Mouse (Mus musculus) c-Kit-positive CD71-negative TER-119-negative erythroid progenitor cells, embryonic 14.5 days (primary cell): ENCODE results near the gene Pif1.
A peak's percentile ranks its signal among the peaks of the same experiment; 100 is the strongest.

Experiments used
- DNase-seq: peaks from one replicate; pipeline ENCODE4 v3.0.0-alpha.2; 2013; ENCODE audit warnings: low read depth

Pif1 gene

DNA sequence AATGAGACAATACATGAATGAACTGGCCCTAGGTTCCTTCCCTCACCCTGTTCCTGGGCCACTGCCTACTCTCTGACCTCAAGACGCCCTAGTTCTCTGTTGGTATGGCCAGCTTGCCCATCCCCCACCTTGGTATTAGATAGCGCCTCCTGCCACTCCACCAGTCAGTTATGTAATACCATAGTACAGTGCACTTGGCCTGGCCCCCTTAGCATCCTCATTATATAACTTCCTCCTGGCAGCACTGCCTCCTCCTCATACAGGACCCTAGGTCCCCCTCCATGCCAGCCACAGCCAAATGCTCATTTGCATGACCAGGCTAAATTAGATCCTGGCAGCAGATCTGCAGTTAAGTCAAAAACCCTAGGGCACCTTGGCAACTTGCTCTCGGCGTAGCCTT, 25.9 kb upstream of the Pif1 start:
- DNase-seq = no peak

DNA sequence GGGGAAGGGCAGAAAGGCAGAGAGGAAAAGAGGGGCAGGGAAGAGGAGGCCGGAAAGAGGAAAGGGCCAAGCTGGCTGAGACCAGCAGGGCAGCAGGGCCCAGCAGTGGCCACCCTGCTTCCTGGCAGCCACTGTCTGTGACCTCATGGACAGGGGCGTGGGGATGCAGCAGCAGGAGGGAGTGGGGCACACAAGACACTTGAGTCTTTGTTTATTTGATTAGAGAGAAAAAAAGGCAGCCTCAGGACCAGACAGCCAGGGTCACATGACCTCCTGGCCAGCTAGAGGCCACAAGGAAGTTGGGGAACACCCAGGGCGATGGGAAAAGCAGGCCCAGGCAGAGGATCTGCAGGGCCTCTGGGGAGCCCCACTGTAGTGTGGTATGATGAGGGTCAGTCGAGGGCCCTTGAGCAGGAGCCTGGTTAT, 24.9 kb upstream of the Pif1 start:
- no peak for DNase-seq

DNA sequence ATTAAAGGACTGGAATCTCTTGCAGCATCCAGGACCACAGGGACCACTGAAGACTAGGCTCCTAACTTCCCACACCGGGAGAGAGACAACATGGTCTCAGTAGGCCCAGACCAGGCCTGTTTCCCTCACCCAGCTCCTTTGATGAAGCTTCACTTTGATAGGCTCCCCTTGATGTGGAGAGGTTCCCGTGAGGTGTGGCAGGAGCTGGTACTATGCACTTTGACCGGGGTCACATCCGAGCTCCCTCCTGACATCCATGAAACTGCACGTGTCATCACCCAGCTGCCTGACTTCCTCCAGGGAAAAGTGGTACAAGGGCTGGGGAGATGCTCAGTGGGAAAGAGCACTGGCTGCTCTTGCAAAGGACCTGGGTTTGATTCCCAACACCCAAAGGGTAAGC, 23.9 kb upstream of the Pif1 start:
- no peak for DNase-seq

DNA sequence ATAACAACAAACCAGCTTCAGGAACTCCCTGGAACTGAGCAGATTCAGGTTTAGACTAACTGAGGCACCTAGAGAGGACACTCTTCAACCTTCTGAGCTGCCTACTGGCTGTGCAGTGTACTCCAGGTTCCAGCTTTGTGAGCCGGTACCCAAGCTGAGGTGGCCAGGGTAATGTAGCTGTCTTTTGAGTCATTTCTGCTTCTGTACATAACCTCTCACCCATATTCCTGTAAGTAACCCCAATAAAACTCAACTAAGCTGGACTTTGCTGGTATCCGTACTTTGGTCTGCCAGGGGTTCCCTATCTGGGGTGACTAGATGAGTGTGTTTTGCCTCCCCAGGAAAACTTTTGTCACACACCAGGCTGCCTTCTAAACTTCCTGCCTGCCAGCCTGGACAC, 22.3 kb upstream of the Pif1 start:
- no peak for DNase-seq

DNA sequence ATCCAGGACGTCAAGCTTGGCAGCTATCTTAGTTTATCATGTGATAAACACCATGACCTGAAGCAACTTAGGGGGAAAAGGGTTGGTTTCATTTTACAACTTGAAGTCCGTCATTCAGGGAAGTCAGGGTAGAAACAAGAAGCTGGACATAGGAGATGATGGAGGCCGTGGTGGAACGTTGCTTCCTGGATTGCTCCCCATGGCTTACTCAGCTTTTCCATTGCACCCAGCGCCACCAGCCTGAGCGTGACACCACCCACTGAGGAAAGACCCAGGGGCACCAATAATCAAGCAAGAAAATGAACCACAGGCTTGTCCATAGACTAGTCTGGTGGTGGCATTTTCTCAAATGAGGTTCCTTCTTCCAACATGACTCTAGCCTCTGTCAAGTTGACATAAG, 18.2 kb upstream of the Pif1 start:
- DNase-seq = no peak

DNA sequence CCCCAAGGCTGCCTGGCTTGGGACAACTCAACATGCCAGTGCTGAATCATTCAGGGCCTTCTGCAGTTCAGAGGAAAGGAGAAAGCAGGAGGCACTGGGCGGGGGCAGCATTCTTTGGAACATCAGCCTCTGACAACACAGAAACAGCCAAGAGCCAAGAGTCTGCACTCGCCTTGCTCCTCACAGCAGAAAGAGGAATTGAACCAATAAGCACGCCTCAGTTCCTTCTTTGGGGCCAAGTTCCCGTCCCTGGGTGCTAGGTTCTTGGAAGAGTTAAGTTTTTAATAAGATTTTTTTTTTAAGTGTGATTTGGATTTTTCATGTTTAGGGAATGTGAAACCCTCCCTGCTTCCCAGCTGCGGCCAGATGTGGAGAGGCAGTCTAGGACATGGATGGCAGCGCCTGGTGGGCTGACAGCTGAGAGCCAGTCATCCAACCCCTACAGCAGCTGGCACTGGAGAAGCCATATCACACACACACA, 17.4 kb upstream of the Pif1 start:
- no peak for DNase-seq

DNA sequence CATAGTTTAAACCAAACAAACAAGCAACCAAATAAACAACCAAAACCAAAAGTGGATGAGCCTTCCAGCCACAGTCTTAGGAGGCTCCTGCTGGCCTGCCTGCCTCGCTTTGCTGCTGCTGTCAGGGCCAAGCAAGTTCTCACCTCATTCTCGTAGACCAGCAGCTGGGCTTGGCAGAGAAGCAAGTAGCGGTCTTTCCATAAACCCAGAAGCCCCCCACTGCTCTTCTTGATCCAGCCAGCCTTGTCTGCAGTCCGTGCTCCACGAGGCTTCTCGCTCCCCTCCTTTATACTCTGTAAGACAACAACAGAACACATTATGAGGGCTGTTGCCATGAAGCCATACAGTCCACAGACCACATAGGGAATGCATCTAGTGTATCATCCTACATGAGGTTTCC, 14.1 kb upstream of the Pif1 start:
- DNase-seq = no peak

DNA sequence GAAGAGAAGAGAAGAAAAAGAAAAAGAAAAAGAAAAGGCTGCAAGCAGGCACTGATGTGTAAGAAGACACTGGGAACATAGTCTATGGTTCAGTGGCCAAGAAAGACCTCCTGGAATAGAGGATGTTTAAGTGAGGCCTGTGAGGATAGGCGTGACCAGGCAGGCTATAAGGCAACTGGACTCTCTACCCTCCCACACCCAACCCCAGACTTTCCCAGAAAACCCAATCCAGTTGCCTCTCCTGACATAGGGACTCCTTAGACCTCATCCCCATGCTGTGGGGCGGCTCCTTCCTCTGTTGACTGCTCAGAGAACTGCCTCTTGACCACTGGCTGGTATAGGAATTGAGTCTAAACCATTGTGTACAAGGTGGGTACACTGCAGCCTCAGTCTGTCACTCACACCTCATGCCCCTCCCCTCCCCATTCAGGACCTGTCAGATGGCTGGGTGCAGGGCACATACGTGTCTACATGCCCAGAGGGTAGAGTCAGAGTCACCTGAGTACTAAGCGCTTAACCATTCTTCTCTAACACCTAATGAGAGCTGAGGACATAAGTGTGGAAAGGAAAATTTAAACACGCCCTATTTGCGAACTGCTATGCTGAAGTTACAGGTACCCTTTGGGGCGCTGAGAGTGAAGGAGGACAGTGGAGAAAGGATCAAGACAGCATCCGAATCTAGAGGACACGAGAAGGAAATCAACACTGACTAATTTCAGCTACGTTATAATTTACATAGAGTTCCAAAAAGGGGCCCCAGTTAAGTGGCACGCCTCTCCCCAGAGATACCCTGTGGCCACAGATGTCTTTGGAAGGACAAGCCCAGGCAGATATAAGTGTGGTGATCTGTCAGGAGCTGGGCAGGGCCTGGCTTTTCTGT, 12.2 kb upstream of the Pif1 start:
- no peak for DNase-seq

DNA sequence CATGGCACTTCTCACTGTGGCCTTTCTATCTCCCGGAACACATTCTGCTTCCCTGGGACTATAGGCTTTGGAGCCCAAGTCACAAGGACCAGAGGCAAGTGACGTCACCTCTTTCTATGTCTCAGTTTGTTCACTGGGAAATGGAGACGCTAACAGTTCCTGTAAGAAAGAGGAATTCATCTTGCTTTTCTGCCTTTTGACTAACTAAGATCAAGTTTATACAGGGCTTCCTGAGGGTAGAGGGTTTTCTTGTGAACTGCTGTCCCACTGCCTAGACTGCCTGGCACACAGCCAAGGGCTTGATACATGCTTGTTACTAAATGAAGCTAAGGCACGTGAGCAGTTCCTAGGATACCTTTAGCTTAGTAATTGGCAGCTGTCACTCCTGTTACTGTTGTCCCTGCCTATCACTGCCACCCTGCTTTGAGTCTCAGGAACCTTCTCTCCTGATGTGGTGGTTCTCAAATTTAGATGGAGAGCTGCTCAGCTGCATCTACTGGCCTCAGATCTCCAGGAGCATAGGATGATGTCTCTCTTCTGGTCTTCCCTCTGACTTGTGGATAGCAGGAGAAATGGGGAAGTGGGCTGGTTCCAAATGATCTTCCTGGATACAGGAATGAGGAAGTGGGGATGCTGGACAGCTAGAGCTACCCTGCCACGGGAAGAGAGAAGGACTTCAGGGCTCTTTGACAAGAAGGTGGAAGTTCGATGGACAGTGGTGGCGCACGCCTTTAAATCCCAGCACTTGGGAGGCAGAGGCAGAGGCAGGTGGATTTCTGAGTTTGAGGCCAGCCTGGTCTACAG, 11.4 kb upstream of the Pif1 start:
- DNase-seq = no peak

DNA sequence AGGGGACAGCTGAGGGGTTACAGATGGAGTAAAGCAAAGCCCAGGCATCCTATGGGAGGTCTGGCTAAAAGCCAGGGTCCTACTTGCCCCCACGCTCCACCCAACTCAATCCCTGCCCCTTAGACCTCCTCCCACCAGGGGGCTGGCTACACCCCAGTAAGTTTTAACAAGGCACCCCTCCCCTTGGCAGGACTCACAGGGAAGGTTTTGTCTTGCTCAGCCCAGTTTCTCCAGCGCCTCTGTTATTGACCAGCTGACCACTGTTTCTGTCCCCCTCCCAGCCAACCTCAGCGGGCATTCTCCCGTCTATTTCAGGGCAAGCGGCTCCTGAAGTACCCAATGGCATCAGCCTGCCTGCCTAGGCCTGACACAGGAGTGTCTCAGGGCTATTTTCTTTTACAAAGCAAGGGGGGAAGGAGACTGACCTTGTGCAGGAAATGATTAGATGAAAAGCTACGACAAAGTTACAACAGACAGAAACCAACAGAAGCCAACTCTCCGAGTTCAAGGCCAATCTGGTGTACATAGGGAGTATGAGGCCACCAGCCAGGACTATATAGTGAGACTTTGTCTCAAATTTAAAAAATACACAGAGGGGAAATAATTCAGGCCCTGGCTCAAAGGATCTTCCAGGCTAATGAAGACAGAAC, 10.0 kb upstream of the Pif1 start:
- no peak for DNase-seq

DNA sequence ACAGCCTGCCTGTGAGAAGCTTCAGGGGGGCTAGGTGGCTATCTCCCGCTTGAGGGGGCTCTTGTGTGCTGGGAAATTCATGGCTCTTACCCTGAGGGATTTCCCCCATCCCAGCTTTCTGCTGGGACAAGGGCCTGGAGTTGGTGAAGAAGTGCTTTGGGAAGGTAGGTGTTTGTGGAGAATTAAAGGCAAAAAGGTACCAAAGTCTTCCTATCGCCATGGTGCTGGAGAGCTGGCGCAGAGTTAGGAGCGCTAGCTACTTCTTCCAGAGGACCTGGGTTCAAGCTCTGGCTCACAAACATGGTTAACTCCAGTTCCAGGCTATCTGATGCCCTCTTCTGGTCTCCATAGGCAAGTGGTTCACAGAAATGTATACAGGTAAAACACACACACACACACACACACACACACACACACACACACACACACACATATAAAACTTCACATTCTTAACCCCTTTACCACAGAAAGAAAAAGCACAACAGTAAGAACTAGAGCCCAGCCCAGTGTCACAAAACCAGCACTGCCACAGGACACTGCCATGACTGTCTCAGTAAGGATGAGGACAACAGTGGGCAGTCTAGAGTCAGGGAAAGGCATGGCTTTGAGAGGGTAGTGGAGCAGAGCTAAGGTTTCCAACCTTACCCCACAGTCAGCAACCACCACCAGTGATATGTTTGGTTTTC, 9.3 kb upstream of the Pif1 start:
- no peak for DNase-seq

DNA sequence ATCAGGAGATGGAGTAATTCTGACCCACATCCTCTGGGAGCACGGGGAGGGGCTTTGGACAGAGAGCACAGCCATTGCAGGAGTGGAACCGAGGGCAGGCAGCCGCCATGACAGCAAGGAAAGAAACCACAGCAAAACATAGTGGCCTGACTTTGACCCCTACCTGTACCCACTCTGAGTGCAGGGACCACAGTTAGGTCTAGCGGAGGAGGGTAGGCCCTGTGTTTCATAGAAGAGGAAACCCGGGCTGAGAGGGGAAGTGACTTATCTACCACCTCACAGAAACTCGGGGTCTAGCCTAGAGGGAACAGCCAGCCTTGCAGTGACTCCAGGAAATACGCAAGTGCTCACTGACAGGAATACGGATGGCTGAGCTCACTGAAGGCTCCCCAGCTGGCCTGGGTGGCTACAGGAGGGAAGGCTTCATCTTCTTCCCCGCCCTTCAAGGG, 8.1 kb upstream of the Pif1 start:
- no peak for DNase-seq

DNA sequence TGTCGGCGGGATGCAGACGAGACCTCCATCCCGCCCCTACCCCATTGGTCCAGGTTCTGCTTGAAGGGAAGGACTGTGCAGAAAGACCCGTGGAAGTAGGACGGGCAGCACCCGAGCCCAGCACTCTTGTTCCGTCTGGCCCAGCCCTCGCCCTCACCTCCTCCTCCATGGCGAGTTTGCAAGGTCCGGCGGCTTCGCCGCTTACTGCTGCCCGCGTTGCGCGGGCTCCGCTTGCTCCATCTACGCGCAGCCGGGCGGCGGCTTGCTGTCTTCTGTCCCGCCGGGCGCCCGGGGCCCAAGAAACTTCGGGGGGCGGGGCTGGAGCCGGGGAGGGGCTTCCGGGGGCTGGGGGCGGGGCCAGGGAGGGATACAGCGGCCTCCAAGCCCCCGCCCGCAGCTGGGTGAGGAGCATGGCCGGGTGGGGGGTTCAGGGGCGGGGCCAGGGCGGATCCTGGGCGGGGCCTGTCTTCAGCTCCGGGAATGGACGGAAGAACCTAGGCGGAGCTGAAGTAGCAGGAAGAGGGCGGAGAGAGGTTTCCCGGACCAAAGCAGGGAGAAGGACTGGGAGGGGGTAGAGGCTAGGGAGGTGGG, 7.1 kb upstream of the Pif1 start, which contains the start of gene Plekho2:
TSS of gene Plekho2 (minus strand) at position 260 of the 591 bp plus-strand sequence.
- DNase-seq = peak; percentile 89

DNA sequence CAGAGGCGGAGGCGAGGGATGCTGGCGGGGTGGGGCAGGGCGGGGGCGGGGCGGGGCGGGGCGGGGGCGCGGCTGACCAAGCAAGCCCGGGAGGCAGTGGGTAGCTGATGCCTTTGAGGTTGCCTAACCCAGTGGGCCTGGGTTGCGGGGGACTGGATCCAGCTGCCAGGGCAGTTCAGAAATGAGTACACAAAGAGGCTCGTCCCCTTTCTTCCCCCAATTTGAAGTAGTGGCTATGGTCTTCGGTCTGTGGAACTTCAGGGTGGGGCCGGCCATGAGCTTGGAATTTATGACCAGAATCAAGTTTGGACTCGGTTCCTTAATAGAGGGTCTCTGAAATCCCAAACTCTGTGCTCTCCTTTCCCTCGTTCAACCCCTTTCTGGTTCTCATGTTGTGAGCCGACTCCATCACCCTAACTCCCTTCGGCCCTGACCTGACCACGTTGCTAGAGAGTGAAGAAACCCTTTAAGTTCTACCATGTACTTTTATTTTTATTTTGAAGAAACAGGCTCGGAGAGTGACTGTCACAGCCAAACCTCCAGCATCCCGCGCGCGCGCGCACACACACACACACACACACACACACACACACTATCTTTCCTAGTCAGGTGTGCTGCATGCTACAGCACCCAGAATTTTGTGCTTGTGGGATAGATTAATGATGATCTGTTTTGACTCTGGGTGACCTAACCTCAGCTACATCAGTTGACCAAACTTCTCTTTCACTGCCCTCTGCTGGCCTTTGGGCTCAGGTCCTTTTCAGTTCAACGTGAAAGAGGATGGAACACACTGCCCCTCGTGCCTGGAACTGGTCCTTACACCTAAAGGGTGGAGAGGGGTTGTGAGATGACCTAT, 6.3 kb upstream of the Pif1 start:
- peak; percentile 95 for DNase-seq

DNA sequence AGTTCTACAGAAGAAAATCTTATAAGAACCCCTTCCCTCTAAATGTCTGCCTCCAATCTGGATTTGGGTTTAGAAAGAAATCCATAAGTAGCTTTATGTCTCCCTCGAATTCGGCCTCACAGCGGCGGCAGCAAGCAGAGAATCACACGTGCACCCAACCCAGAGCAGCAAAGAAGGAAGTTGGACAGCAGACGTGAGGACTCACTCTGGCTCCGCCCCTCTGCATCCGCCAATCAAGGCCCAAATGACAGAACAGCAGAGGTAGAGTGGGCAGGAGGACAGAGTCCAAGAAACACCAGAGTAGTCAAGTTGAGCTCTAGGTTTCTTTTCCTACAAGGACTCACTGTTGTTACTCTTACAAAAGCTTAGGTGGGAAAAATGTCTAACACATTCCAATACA, 3.9 kb upstream of the Pif1 start:
- no peak for DNase-seq

DNA sequence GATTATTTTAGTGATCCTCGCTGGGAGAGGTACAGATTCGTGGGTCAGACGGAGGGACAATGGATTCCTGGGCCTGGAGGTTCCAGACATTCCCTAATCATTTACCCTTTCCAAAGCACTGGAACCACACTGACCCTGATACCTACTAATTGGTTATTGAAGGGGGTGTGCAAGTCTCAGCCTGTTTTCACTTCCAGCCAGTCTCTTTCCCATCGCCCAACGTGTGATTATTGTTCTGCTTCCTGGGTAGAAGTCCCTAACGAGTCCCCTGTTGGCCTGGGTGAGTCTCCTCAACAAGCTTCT, 261 bp downstream of the Pif1 start:
- no peak for DNase-seq

DNA sequence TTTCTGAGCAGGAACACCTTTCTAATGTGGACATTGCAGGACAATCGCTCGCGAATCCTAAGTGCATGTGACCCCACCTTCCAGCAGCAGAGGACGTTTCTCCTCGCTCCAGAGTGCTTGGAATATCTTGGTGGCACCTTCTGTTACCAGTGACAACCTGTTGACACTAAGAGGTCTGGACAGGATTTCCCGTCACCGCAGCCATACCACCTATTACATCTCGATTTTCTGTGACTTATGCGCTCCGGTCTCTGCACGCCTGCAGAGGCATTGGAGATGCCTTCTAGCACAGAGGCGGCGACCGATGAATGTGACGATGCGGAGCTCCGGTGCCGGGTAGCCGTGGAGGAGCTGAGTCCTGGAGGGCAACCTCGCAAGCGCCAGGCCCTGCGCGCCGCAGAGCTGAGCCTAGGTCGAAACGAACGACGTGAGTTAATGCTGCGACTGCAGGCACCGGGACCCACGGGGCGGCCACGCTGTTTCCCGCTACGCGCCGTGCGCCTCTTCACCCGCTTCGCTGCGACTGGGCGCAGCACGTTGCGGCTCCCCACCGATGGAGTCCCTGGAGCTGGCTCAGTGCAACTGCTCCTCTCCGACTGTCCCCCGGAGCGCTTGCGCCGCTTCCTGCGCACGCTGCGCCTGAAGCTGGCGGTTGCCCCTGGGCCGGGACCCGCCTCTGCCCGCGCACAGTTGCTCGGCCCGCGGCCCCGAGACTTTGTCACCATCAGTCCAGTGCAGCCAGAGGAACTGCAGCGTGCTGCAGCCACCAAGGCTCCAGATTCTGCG, 806 bp downstream of the Pif1 start:
- no peak for DNase-seq

DNA sequence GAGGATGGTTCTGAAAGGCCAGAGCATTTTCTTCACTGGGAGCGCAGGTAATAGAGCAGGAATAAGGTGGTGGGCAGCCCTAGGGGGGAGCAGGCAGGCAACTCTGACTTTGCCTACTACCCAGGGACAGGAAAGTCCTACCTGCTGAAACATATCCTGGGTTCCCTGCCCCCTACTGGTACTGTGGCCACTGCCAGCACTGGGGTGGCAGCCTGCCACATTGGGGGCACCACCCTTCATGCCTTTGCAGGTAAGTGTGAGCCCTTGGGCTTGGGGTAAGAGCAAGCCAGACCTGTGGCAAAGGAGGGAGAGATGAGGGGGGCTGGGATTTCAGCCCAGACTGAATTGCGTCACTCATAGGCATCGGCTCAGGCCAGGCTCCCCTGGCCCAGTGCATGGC, 2.1 kb downstream of the Pif1 start:
- DNase-seq = no peak

DNA sequence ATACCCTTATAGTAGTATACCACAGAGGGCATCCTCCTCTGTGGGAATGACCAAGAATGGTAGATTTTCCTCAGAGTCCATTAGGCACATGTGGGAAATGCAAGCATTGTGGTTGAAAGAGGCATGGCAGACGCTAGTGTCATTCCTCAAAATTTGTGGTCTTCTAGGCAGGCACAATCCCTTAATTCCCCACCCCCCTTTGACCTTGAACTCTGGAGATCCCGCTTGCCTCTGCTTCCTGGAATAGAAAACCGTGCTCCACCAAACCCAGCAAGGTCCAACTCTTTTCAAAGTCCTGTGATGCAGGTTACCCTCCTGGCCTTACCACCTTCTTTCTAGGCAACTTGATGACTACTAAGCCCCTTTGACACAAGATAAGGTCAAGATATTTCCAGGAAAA, 5.8 kb downstream of the Pif1 start:
- no peak for DNase-seq

DNA sequence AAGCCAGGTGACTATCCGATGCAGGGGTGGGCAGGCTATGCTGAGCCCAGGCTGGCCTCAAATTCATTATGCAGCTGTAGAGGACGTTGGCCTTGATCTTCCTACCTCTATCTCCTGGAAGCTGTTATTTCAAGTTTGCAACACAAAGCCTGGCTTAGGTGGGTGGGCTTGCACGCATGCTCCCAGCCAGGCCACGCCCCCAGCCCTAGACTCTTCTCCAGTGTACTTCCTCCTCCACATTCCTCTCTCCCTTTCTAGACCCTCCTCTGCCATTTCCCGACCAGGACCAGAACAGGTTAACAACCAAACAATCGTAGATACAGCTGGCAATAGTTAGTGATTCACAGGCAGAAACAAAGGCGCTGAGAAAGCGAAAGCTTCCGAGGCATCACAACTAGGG, 6.6 kb downstream of the Pif1 start:
- no peak for DNase-seq
